Mouse (Mus musculus) thymus, adult 2 months (tissue): ENCODE measurements around the gene Eif3k.

Experiments
- CTCF ChIP-seq: fragments of 200-500 bp; IDR thresholded peaks from 2 replicates; pipeline ENCODE4 v1.5.1; 2012; ENCODE audit warnings: mild to moderate bottlenecking, control low read depth, low read length, moderate library complexity, borderline replicate concordance; ENCODE audit not compliant: control insufficient read depth, poor library complexity, insufficient read depth; ENCODE audit errors: extremely low read depth
- POLR2A ChIP-seq: fragments of 200-500 bp; IDR thresholded peaks from 2 replicates; pipeline ENCODE4 v1.6.1; 2012; ENCODE audit warnings: mild to moderate bottlenecking, low read length, control low read depth, moderate library complexity; ENCODE audit not compliant: control insufficient read depth, poor library complexity, insufficient read depth; ENCODE audit errors: extremely low read depth

DNA sequence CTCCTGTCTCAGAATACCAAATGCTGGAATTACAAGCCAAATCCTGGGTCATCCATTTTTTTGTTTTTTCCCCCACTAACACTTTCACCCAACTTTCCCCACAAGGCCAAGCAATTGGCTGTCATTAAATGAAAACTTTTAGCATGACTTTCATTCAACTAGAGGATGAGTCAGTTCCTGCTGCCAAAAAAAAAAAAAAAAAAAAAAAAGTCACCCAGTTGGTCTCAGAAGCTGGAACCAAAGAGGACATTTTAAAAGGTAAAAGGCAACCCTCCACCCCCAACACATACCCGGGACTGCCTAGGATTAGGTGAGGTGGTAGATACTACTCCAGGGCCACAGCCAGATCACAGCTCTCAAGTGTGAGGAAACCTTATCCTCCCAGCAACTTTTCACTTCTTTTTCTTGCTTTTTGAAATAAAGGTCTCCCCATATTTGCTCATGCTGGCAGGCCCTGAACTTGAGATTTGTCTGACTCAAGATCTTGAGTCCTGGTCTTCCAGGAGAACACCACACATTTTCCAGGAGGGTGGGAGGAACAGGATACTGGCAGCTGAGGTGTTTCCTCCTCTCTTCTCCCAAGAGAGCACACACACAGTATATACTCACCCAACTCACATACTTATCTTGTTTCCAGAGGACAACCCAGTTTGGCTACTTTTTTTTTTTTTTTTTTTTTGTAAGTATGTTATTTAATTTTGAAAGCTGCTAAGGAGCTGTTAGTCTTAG is 23.5 kb downstream of the Eif3k start:
- TF ChIP-seq POLR2A (no peak), CTCF (no peak)
